Mouse (Mus musculus): ENCODE data around the gene Asz1. TPM values are rescaled to one million over a fixed set of nuclear protein-coding genes. Genes with fewer than 3 reads are reported as not detected.

Gene Asz1
- polyA plus RNA-seq, 1 experiment from 2014 or later, result 0.32 TPM

GRCm38 (mm10) chr6:18076577-18076976 is 32.3 kb downstream of the Asz1 start:
- Histone ChIP-seq H3K4me1 (ENCODE audit: insufficient read depth, low read length) (no peaks in the 10 kb centered on the region), H3K27me3 (ENCODE audit: insufficient read depth, low read length) (no peaks in the 10 kb centered on the region), H3K36me3 (ENCODE audit: insufficient read depth, low read length) (no peaks in the 10 kb centered on the region), H3K9ac (replicated peaks; ENCODE audit: low read length) (no peak overlapping the region), H3K27ac (ENCODE audit: low read length) (no peak overlapping the region), H3K4me2 (replicated peaks; ENCODE audit: low read depth, low read length) (no peak overlapping the region), H3K4me3 (ENCODE audit: low read length) (no peak overlapping the region), H3K9me3 (ENCODE audit: low read length) (no peaks in the 10 kb centered on the region)
- 41% methylated on average over 5 of the region's 5 CpGs for WGBS
- ATAC-seq (ENCODE audit: low FRiP score, low TSS enrichment), result no peak

GRCm38 (mm10) chr6:18057899-18058298 is 51.0 kb downstream of the Asz1 start:
- H3K9ac ChIP-seq (replicated peaks; ENCODE audit: low read length), result no peak overlapping the region
- no peaks in the 10 kb centered on the region for H3K36me3 ChIP-seq (ENCODE audit: insufficient read depth, low read length)
- WGBS, result 81% methylated on average over 4 of the region's 4 CpGs
- no peak overlapping the region for H3K27ac ChIP-seq (ENCODE audit: low read length)
- no peaks in the 10 kb centered on the region for H3K4me1 ChIP-seq (ENCODE audit: insufficient read depth, low read length)
- H3K4me2 ChIP-seq (replicated peaks; ENCODE audit: low read depth, low read length), result no peak overlapping the region
- no peak for ATAC-seq (ENCODE audit: low FRiP score, low TSS enrichment)
- H3K27me3 ChIP-seq (ENCODE audit: insufficient read depth, low read length), result no peaks in the 10 kb centered on the region
- no peak overlapping the region for H3K4me3 ChIP-seq (ENCODE audit: low read length)
- H3K9me3 ChIP-seq (ENCODE audit: low read length), result no peaks in the 10 kb centered on the region

- H3K4me2 ChIP-seq (replicated peaks; ENCODE audit: low read depth, low read length), result no peak overlapping the region
- WGBS, result 72% methylated on average over 5 of the region's 5 CpGs
- H3K4me3 ChIP-seq (ENCODE audit: low read length), result no peak overlapping the region
- no peak overlapping the region for H3K9ac ChIP-seq (replicated peaks; ENCODE audit: low read length)
- H3K9me3 ChIP-seq (ENCODE audit: low read length), result no peaks in the 10 kb centered on the region
- no peaks in the 10 kb centered on the region for H3K27me3 ChIP-seq (ENCODE audit: insufficient read depth, low read length)
- H3K36me3 ChIP-seq (ENCODE audit: insufficient read depth, low read length), result no peaks in the 10 kb centered on the region
- H3K27ac ChIP-seq (ENCODE audit: low read length), result no peak overlapping the region
- H3K4me1 ChIP-seq (ENCODE audit: insufficient read depth, low read length), result no peaks in the 10 kb centered on the region
- no peak for ATAC-seq (ENCODE audit: low FRiP score, low TSS enrichment)
Measured at GRCm38 (mm10) chr6:18051702-18052101, 57.2 kb downstream of the Asz1 start.

- no peak overlapping the region for H3K4me3 ChIP-seq (ENCODE audit: low read length)
- no peaks in the 10 kb centered on the region for H3K27me3 ChIP-seq (ENCODE audit: insufficient read depth, low read length)
- no peak overlapping the region for H3K4me2 ChIP-seq (replicated peaks; ENCODE audit: low read depth, low read length)
- no peaks in the 10 kb centered on the region for H3K9me3 ChIP-seq (ENCODE audit: low read length)
- H3K9ac ChIP-seq (replicated peaks; ENCODE audit: low read length), result no peak overlapping the region
- H3K4me1 ChIP-seq (ENCODE audit: insufficient read depth, low read length), result no peaks in the 10 kb centered on the region
- H3K36me3 ChIP-seq (ENCODE audit: insufficient read depth, low read length), result no peaks in the 10 kb centered on the region
- 85% methylated on average over 4 of the region's 4 CpGs for WGBS
- H3K27ac ChIP-seq (ENCODE audit: low read length), result no peak overlapping the region
- ATAC-seq (ENCODE audit: low FRiP score, low TSS enrichment), result no peak
Measured at GRCm38 (mm10) chr6:18044299-18044698, 64.6 kb downstream of the Asz1 start.

GRCm38 (mm10) chr6:18043172-18043571 is 65.7 kb downstream of the Asz1 start:
- no peak overlapping the region for H3K9ac ChIP-seq (replicated peaks; ENCODE audit: low read length)
- no peak overlapping the region for H3K4me3 ChIP-seq (ENCODE audit: low read length)
- H3K36me3 ChIP-seq (ENCODE audit: insufficient read depth, low read length), result no peaks in the 10 kb centered on the region
- no peaks in the 10 kb centered on the region for H3K9me3 ChIP-seq (ENCODE audit: low read length)
- no peaks in the 10 kb centered on the region for H3K4me1 ChIP-seq (ENCODE audit: insufficient read depth, low read length)
- H3K27me3 ChIP-seq (ENCODE audit: insufficient read depth, low read length), result no peaks in the 10 kb centered on the region
- 80% methylated on average over 5 of the region's 5 CpGs for WGBS
- no peak for ATAC-seq (ENCODE audit: low FRiP score, low TSS enrichment)
- H3K4me2 ChIP-seq (replicated peaks; ENCODE audit: low read depth, low read length), result no peak overlapping the region
- H3K27ac ChIP-seq (ENCODE audit: low read length), result no peak overlapping the region

- Histone ChIP-seq H3K27ac (ENCODE audit: low read length) (no peak overlapping the region), H3K9ac (replicated peaks; ENCODE audit: low read length) (peak overlapping the region; percentile 55; the same call in 1 of the 2 replicates)
- WGBS, result 19% methylated on average over 6 of the region's 6 CpGs
Measured at GRCm38 (mm10) chr6:18032271-18032670, 76.6 kb downstream of the Asz1 start.

GRCm38 (mm10) chr6:18031509-18032010 is 77.3 kb downstream of the Asz1 start:
- peaks cover 47% of the 10 kb centered on the region for H3K27me3 ChIP-seq (ENCODE audit: insufficient read depth, low read length)
- peak overlapping the region; percentile 53 for H3K4me3 ChIP-seq (ENCODE audit: low read length)
- H3K36me3 ChIP-seq (ENCODE audit: insufficient read depth, low read length), result no peaks in the 10 kb centered on the region
- no peaks in the 10 kb centered on the region for H3K9me3 ChIP-seq (ENCODE audit: low read length)
- peak overlapping the region; percentile 91 for H3K4me2 ChIP-seq (replicated peaks; ENCODE audit: low read depth, low read length)
- under 1% methylated on average over 29 of the region's 29 CpGs for WGBS
- H3K27ac ChIP-seq (ENCODE audit: low read length), result no peak overlapping the region
- peak; percentile 85 for ATAC-seq (ENCODE audit: low FRiP score, low TSS enrichment)
- H3K9ac ChIP-seq (replicated peaks; ENCODE audit: low read length), result peak overlapping the region; percentile 55
- peaks cover 23% of the 10 kb centered on the region for H3K4me1 ChIP-seq (ENCODE audit: insufficient read depth, low read length)

More at GRCm38 (mm10) chr6:18032271-18032670, 76.6 kb downstream of the Asz1 start:
- H3K4me3 ChIP-seq (ENCODE audit: low read length), result peak overlapping the region; percentile 53
- ATAC-seq (ENCODE audit: low FRiP score, low TSS enrichment), result no peak
- no peaks in the 10 kb centered on the region for H3K36me3 ChIP-seq (ENCODE audit: insufficient read depth, low read length)
- H3K4me1 ChIP-seq (ENCODE audit: insufficient read depth, low read length), result peaks cover 23% of the 10 kb centered on the region
- H3K9me3 ChIP-seq (ENCODE audit: low read length), result no peaks in the 10 kb centered on the region
- H3K27me3 ChIP-seq (ENCODE audit: insufficient read depth, low read length), result peaks cover 47% of the 10 kb centered on the region
- H3K4me2 ChIP-seq (replicated peaks; ENCODE audit: low read depth, low read length), result peak overlapping the region; percentile 91

- H3K4me3 ChIP-seq (ENCODE audit: low read length), result peak overlapping the region; percentile 55
- WGBS, result 9% methylated on average over 12 of the region's 12 CpGs
- peak; percentile 47 for ATAC-seq (ENCODE audit: low FRiP score, low TSS enrichment)
- no peaks in the 10 kb centered on the region for H3K36me3 ChIP-seq (ENCODE audit: insufficient read depth, low read length)
- H3K27me3 ChIP-seq (ENCODE audit: insufficient read depth, low read length), result peaks cover 47% of the 10 kb centered on the region
- H3K9ac ChIP-seq (replicated peaks; ENCODE audit: low read length), result no peak overlapping the region; the same call in 1 of the 2 replicates
- peaks cover 23% of the 10 kb centered on the region for H3K4me1 ChIP-seq (ENCODE audit: insufficient read depth, low read length)
- H3K27ac ChIP-seq (ENCODE audit: low read length), result no peak overlapping the region
- peak overlapping the region; percentile 91 for H3K4me2 ChIP-seq (replicated peaks; ENCODE audit: low read depth, low read length)
- no peaks in the 10 kb centered on the region for H3K9me3 ChIP-seq (ENCODE audit: low read length)
Measured at GRCm38 (mm10) chr6:18030868-18031508, 77.9 kb downstream of the Asz1 start.

- 1% methylated on average over 46 of the region's 47 CpGs for WGBS
- Histone ChIP-seq H3K9ac (replicated peaks; ENCODE audit: low read length) (peak within 1 kb of the TSS; percentile 55; the same call in 1 of the 2 replicates), H3K27ac (ENCODE audit: low read length) (no peak within 1 kb of the TSS)
Measured at GRCm38 (mm10) chr6:18029746-18030656, 78.9 kb downstream of the Asz1 start, which contains the start of gene Wnt2. Wnt2 (minus strand) TSS chr6:18030585.

More at GRCm38 (mm10) chr6:18029746-18030656, 78.9 kb downstream of the Asz1 start, which contains the start of gene Wnt2:
- Histone ChIP-seq H3K27me3 (ENCODE audit: insufficient read depth, low read length) (peaks cover 47% of the 10 kb centered on the region), H3K4me1 (ENCODE audit: insufficient read depth, low read length) (peaks cover 23% of the 10 kb centered on the region), H3K4me2 (replicated peaks; ENCODE audit: low read depth, low read length) (peak within 1 kb of the TSS; percentile 91), H3K4me3 (ENCODE audit: low read length) (peak within 1 kb of the TSS; percentile 55), H3K9me3 (ENCODE audit: low read length) (no peaks in the 10 kb centered on the region), H3K36me3 (ENCODE audit: insufficient read depth, low read length) (no peaks in the 10 kb centered on the region)
- ATAC-seq (ENCODE audit: low FRiP score, low TSS enrichment), result peak; percentile 58; the same call in 1 of the 2 replicates
